Mouse (Mus musculus): Measurements from ENCODE around the gene Birc2. TPM values are rescaled to one million over a fixed set of nuclear protein-coding genes. Genes with fewer than 3 reads are reported as not detected.

Gene Birc2
- 34.4 TPM for polyA plus RNA-seq (2015; fragmentation: Illumina TruSeq; extraction: RNeasy Lipid Tissue Mini Kit (QIAGEN cat#74804); ENCODE audit: low read depth, low replicate concordance)

GRCm38 (mm10) chr9:7836905-7837805 is at the start of gene Birc2:
Gene Birc2 (minus strand): TSS chr9:7837064.

GRCm38 (mm10) chr9:7872775-7873439 is 36.0 kb upstream of the Birc2 start, which contains the start of gene Birc3:
Gene Birc3 (minus strand): TSS chr9:7873186.

Other genes with a start within 250 kb of the Birc2 start
- gene Mmp20, start 208.8 kb downstream of the Birc2 start, polyA plus RNA-seq (2015; fragmentation: Illumina TruSeq; extraction: RNeasy Lipid Tissue Mini Kit (QIAGEN cat#74804); ENCODE audit: low read depth, low replicate concordance), result not detected
- gene Mmp7, start 145.0 kb downstream of the Birc2 start, polyA plus RNA-seq (2015; fragmentation: Illumina TruSeq; extraction: RNeasy Lipid Tissue Mini Kit (QIAGEN cat#74804); ENCODE audit: low read depth, low replicate concordance), result not detected
- gene Tmem123, start 73.0 kb downstream of the Birc2 start, polyA plus RNA-seq (2015; fragmentation: Illumina TruSeq; extraction: RNeasy Lipid Tissue Mini Kit (QIAGEN cat#74804); ENCODE audit: low read depth, low replicate concordance), result 15.9 TPM
- gene Birc3, start 36.1 kb upstream of the Birc2 start, polyA plus RNA-seq (2015; fragmentation: Illumina TruSeq; extraction: RNeasy Lipid Tissue Mini Kit (QIAGEN cat#74804); ENCODE audit: low read depth, low replicate concordance), result 3.1 TPM
- gene Yap1, start 167.5 kb upstream of the Birc2 start, polyA plus RNA-seq (2015; fragmentation: Illumina TruSeq; extraction: RNeasy Lipid Tissue Mini Kit (QIAGEN cat#74804); ENCODE audit: low read depth, low replicate concordance), result 14.4 TPM
- gene Cfap300, start 205.8 kb upstream of the Birc2 start, polyA plus RNA-seq (2015; fragmentation: Illumina TruSeq; extraction: RNeasy Lipid Tissue Mini Kit (QIAGEN cat#74804); ENCODE audit: low read depth, low replicate concordance), result 13.7 TPM